Mouse (Mus musculus) forebrain, embryonic 14.5 days (tissue): ENCODE results near the gene Serpina5. TPM values are rescaled to one million over a fixed set of nuclear protein-coding genes. Genes with fewer than 3 reads are reported as not detected.

Source experiments
- ATAC-seq: fragments of 200-750 bp; cut with Nextera tagmentation; 2 replicates; pipeline ENCODE4 v1.8.0; 2017; ENCODE audit warnings: mild to moderate bottlenecking, moderate library complexity
- DNase-seq: peaks from one replicate; pipeline ENCODE4 v3.0.0-alpha.2; 2015; ENCODE audit warnings: low spot score
- H3K27ac ChIP-seq: fragments of 300-500 bp; sonication (generic); 2 replicates; pipeline ENCODE4 v1.5.1; 2014; ENCODE audit warnings: low read depth, mild to moderate bottlenecking, control low read depth, low read length, moderate library complexity
- H3K27me3 ChIP-seq: fragments of 300-500 bp; sonication (generic); replicated peaks from 2 replicates; pipeline ENCODE4 v1.6.1; 2014; ENCODE audit warnings: low read length, control low read depth, mixed read lengths; ENCODE audit not compliant: control insufficient read depth, insufficient read depth
- H3K36me3 ChIP-seq: fragments of 300-500 bp; sonication (generic); 2 replicates; pipeline ENCODE4 v1.6.1; 2014; ENCODE audit warnings: low read length, control low read depth; ENCODE audit not compliant: control insufficient read depth, insufficient read depth
- H3K4me1 ChIP-seq: fragments of 300-500 bp; sonication (generic); 2 replicates; pipeline ENCODE4 v1.6.1; 2014; ENCODE audit warnings: antibody characterized with exemption, low read length, control low read depth; ENCODE audit not compliant: control insufficient read depth, insufficient read depth
- H3K4me2 ChIP-seq: fragments of 300-500 bp; sonication (generic); 2 replicates; pipeline ENCODE4 v1.6.1; 2014; ENCODE audit warnings: mild to moderate bottlenecking, control low read depth, low read length
- H3K4me3 ChIP-seq: fragments of 300-500 bp; sonication (generic); 2 replicates; pipeline ENCODE4 v1.5.1; 2014; ENCODE audit warnings: low read depth, low read length, control low read depth
- H3K9ac ChIP-seq: fragments of 300-500 bp; sonication (generic); 2 replicates; pipeline ENCODE4 v1.6.1; 2014; ENCODE audit warnings: mild to moderate bottlenecking, low read length, control low read depth, moderate library complexity
- H3K9me3 ChIP-seq: fragments of 300-500 bp; sonication (generic); replicated peaks from 2 replicates; pipeline ENCODE4 v1.6.1; 2016; ENCODE audit warnings: low read length, control low read depth, mixed read lengths; ENCODE audit not compliant: control insufficient read depth
- WGBS: fragments of 180-500 bp; shearing (Covaris S2); extraction: QIAGEN DNeasy Blood & Tissue Kit; methylation state at CpG from one replicate; pipeline ENCODE4 v1.1.7; 2014; 5-methylcytosine and 5-hydroxymethylcytosine counted together
- polyA plus RNA-seq: library from polyadenylated mRNA; unstranded; fragments of >200 nt; fragmentation: Nextera tagmentation; extraction: Ambion mirVana; gene quantifications from 2 replicates; pipeline ENCODE4 v1.2.1, GENCODE M21; 2014

Gene Serpina5
- polyA plus RNA-seq, result not detected in 2 replicates

GRCm38 (mm10) chr12:104100768-104101167 is at the start of gene Serpina5:
Gene Serpina5, plus strand, starts transcription at chr12:104101113.
- no peak for ATAC-seq
- no peak for DNase-seq
- Histone ChIP-seq H3K36me3 (no peaks in the 10 kb centered on the region), H3K9ac (no peak within 1 kb of the TSS), H3K9me3 (no peaks in the 10 kb centered on the region), H3K27ac (no peak within 1 kb of the TSS), H3K4me1 (no peaks in the 10 kb centered on the region), H3K4me2 (no peak within 1 kb of the TSS), H3K27me3 (no peaks in the 10 kb centered on the region), H3K4me3 (no peak within 1 kb of the TSS)
- 93% methylated on average over 6 of the region's 6 CpGs for WGBS

- DNase-seq (no peak), ATAC-seq (no peak)
- H3K4me2 ChIP-seq, result no peak overlapping the region
- H3K9me3 ChIP-seq, result no peaks in the 10 kb centered on the region
- H3K27me3 ChIP-seq, result no peaks in the 10 kb centered on the region
- no peak overlapping the region for H3K4me3 ChIP-seq
- H3K4me1 ChIP-seq, result no peaks in the 10 kb centered on the region
- H3K36me3 ChIP-seq, result no peaks in the 10 kb centered on the region
- H3K9ac ChIP-seq, result no peak overlapping the region
- H3K27ac ChIP-seq, result no peak overlapping the region
- WGBS, result 80% methylated on average over 1 of the region's 1 CpGs
Observed at GRCm38 (mm10) chr12:104053995-104054394, 46.9 kb upstream of the Serpina5 start.

GRCm38 (mm10) chr12:104055755-104056154 is 45.2 kb upstream of the Serpina5 start:
- WGBS, result 87% methylated on average over 8 of the region's 8 CpGs
- ATAC-seq (no peak), DNase-seq (no peak)
- no peak overlapping the region for H3K27ac ChIP-seq
- H3K4me2 ChIP-seq, result no peak overlapping the region
- H3K36me3 ChIP-seq, result no peaks in the 10 kb centered on the region
- no peaks in the 10 kb centered on the region for H3K4me1 ChIP-seq
- no peak overlapping the region for H3K9ac ChIP-seq
- no peaks in the 10 kb centered on the region for H3K9me3 ChIP-seq
- no peaks in the 10 kb centered on the region for H3K27me3 ChIP-seq
- no peak overlapping the region for H3K4me3 ChIP-seq

GRCm38 (mm10) chr12:104057050-104057449 is 43.9 kb upstream of the Serpina5 start:
- Histone ChIP-seq H3K4me3 (no peak overlapping the region), H3K4me2 (no peak overlapping the region), H3K27me3 (no peaks in the 10 kb centered on the region), H3K9ac (no peak overlapping the region), H3K4me1 (no peaks in the 10 kb centered on the region), H3K27ac (peak overlapping the region; percentile 44; the same call in 1 of the 2 replicates), H3K9me3 (no peaks in the 10 kb centered on the region), H3K36me3 (no peaks in the 10 kb centered on the region)
- peak; percentile 54; the same call in 1 of the 2 replicates for ATAC-seq
- DNase-seq, result peak; percentile 59
- 48% methylated on average over 4 of the region's 4 CpGs for WGBS

GRCm38 (mm10) chr12:104057531-104057930 is 43.4 kb upstream of the Serpina5 start:
- no peak overlapping the region for H3K4me3 ChIP-seq
- no peak overlapping the region for H3K4me2 ChIP-seq
- no peak overlapping the region for H3K9ac ChIP-seq
- H3K27ac ChIP-seq, result peak overlapping the region; percentile 44; the same call in 1 of the 2 replicates
- no peaks in the 10 kb centered on the region for H3K9me3 ChIP-seq
- DNase-seq (no peak), ATAC-seq (no peak)
- 82% methylated on average over 7 of the region's 7 CpGs for WGBS
- H3K27me3 ChIP-seq, result no peaks in the 10 kb centered on the region
- H3K36me3 ChIP-seq, result no peaks in the 10 kb centered on the region
- no peaks in the 10 kb centered on the region for H3K4me1 ChIP-seq

- Histone ChIP-seq H3K9ac (no peak overlapping the region), H3K9me3 (no peaks in the 10 kb centered on the region), H3K4me3 (no peak overlapping the region), H3K4me2 (no peak overlapping the region), H3K27me3 (no peaks in the 10 kb centered on the region), H3K36me3 (no peaks in the 10 kb centered on the region), H3K4me1 (no peaks in the 10 kb centered on the region), H3K27ac (no peak overlapping the region)
- 92% methylated on average over 6 of the region's 6 CpGs for WGBS
- DNase-seq (no peak), ATAC-seq (no peak)
Observed at GRCm38 (mm10) chr12:104060126-104060525, 40.8 kb upstream of the Serpina5 start.

- Histone ChIP-seq H3K9ac (no peak overlapping the region), H3K27ac (no peak overlapping the region), H3K4me1 (no peaks in the 10 kb centered on the region), H3K4me2 (no peak overlapping the region), H3K4me3 (no peak overlapping the region), H3K27me3 (no peaks in the 10 kb centered on the region), H3K9me3 (no peaks in the 10 kb centered on the region), H3K36me3 (no peaks in the 10 kb centered on the region)
- no peak for DNase-seq
- WGBS, result 71% methylated on average over 2 of the region's 2 CpGs
- no peak for ATAC-seq
Observed at GRCm38 (mm10) chr12:104061862-104062261, 39.1 kb upstream of the Serpina5 start.

- Histone ChIP-seq H3K27me3 (no peaks in the 10 kb centered on the region), H3K4me1 (no peaks in the 10 kb centered on the region), H3K4me3 (no peak overlapping the region), H3K9ac (no peak overlapping the region), H3K9me3 (no peaks in the 10 kb centered on the region), H3K36me3 (no peaks in the 10 kb centered on the region), H3K27ac (no peak overlapping the region), H3K4me2 (no peak overlapping the region)
- 52% methylated on average over 4 of the region's 4 CpGs for WGBS
- peak; percentile 14 for DNase-seq
- ATAC-seq, result no peak
Observed at GRCm38 (mm10) chr12:104064532-104064931, 36.4 kb upstream of the Serpina5 start.

GRCm38 (mm10) chr12:104064996-104065395 is 35.9 kb upstream of the Serpina5 start:
- H3K36me3 ChIP-seq, result no peaks in the 10 kb centered on the region
- H3K9ac ChIP-seq, result no peak overlapping the region
- no peaks in the 10 kb centered on the region for H3K4me1 ChIP-seq
- DNase-seq (no peak), ATAC-seq (no peak)
- H3K27ac ChIP-seq, result no peak overlapping the region
- no peak overlapping the region for H3K4me3 ChIP-seq
- no peaks in the 10 kb centered on the region for H3K27me3 ChIP-seq
- no peaks in the 10 kb centered on the region for H3K9me3 ChIP-seq
- 76% methylated on average over 4 of the region's 4 CpGs for WGBS
- H3K4me2 ChIP-seq, result no peak overlapping the region
